Mouse (Mus musculus) cerebellum, adult 2 months (tissue): ENCODE measurements around the gene Iah1. TPM values are rescaled to one million over a fixed set of nuclear protein-coding genes. Genes with fewer than 3 reads are reported as not detected.

Experiments
- DNase-seq, 2 experiments: peaks; one replicate each; pipeline ENCODE4 v3.0.0; 2021
- H3K27ac ChIP-seq: fragments of 200-500 bp; 2 replicates; pipeline ENCODE4 v1.5.1; 2012; ENCODE audit warnings: low read length, control low read depth, inconsistent platforms; ENCODE audit not compliant: insufficient read depth
- H3K27me3 ChIP-seq: fragments of 200-500 bp; 2 replicates; pipeline ENCODE4 v1.6.1; 2012; ENCODE audit warnings: inconsistent platforms, mild to moderate bottlenecking, low read length, moderate library complexity; ENCODE audit not compliant: control insufficient read depth, insufficient read depth
- H3K4me1 ChIP-seq: fragments of 200-500 bp; 2 replicates; pipeline ENCODE4 v1.6.1; 2011; ENCODE audit warnings: low read length; ENCODE audit not compliant: control insufficient read depth, insufficient read depth
- H3K4me3 ChIP-seq: fragments of 200-500 bp; replicated peaks from 2 replicates; pipeline ENCODE3; 2011; ENCODE audit warnings: mild to moderate bottlenecking, low read depth, low read length, control low read depth; ENCODE audit not compliant: insufficient read depth
- CTCF ChIP-seq: fragments of 200-500 bp; IDR thresholded peaks from 2 replicates; pipeline ENCODE4 v1.5.1; 2011; ENCODE audit warnings: low read depth, mild to moderate bottlenecking, control low read depth, low read length, moderate library complexity, borderline replicate concordance; ENCODE audit not compliant: insufficient read depth
- POLR2A ChIP-seq: fragments of 200-500 bp; IDR thresholded peaks from 2 replicates; pipeline ENCODE4 v1.6.1; 2011; ENCODE audit warnings: low read length, control low read depth, borderline replicate concordance; ENCODE audit not compliant: insufficient read depth
- WGBS: fragments of 180-500 bp; shearing (Covaris S2); methylation state at CpG from one replicate; pipeline ENCODE4 v1.1.7; 2018; 5-methylcytosine and 5-hydroxymethylcytosine counted together
- polyA plus RNA-seq: library from polyadenylated mRNA; depleted of rRNA; stranded (reverse); fragments of >200 nt; gene quantifications from 2 replicates; pipeline ENCODE4 v1.2.3, GENCODE M21; 2012

Gene Iah1
- polyA plus RNA-seq, 1 experiment: 36.8 TPM

DNA sequence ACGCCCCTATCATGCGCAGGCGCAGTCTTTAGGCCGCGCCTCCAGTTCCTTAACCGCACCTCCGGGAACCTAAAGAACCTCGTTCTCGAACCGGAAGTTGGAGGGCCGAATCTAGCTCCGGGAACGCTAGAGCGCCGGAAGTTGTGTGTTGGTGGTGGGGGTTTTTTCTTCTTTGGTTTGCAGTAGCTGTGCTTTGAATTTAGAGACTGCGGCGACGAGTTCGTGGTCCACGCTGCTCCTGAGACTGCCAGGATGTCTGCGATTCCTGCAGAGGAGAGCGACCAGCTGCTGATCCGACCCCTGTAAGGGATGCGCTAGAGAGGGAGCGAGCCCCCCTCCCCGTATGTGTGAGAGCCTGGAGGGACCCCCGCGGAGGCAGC, 30.0 kb upstream of the Iah1 start, which contains the start of gene Itgb1bp1:
Itgb1bp1 (minus strand) TSS at position 42 of the 380 bp plus-strand sequence.
- H3K27ac ChIP-seq: peak within 1 kb of the TSS; percentile 75
- DNase-seq: peak; percentile 99

DNA sequence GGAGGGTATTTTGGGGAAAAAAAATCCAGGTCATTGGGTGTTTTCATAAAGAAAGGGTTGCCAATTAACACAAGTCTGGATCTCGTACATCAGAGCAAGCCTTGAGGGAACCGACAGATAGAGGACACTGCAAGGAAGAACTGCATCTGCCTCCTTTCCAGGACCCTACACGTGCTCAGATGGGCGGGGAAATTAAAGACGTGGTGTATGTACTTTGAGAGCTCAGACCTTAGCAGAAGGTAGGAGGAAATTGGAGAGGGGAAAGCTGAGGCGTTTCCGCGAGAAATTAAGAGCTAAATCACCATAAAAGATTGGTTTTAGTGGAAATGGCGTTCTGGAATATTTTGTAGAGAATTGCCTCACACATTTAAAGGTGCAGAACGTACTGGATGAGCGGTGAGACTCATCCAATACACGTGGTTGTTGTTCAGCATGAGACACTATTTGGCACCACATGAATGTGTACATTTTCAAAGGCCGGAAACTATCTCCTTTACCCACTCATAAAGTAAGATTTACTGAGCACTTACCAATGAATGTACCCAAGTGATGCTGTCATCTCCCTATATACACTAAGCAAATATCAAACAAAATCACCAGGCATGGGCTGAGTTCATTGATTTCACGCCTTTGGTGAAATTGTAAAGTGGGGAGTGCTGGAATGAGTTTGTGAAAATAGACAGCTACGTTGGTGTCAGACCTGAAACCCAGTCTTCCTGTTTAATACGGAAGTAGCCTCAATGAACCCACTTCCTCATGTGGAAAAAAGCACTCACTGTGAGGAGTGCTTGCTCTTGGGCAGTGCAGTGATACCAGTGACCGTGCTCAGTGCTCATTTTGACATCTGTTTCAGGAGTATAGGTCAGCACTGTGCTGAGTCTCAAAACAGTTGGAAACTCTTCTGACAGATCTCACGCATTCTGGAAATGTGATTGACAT, 29.2 kb upstream of the Iah1 start:
- H3K4me3 ChIP-seq: peak overlapping the region; percentile 79
- TF ChIP-seq POLR2A (no peak), CTCF (no peak)
- H3K27ac ChIP-seq: no peak overlapping the region
- DNase-seq: peak in 1 of 2 experiments; percentile 39
- H3K27me3 ChIP-seq: no peaks in the 10 kb centered on the region
- WGBS: 24% methylated on average over 18 of the region's 18 CpGs
- no peaks in the 10 kb centered on the region for H3K4me1 ChIP-seq

More for the DNA sequence above, 30.0 kb upstream of the Iah1 start, which contains the start of gene Itgb1bp1:
- no peaks in the 10 kb centered on the region for H3K4me1 ChIP-seq
- peak within 1 kb of the TSS; percentile 79 for H3K4me3 ChIP-seq
- H3K27me3 ChIP-seq: no peaks in the 10 kb centered on the region
- under 1% methylated on average over 28 of the region's 28 CpGs for WGBS
- TF ChIP-seq CTCF (no peak), POLR2A (peak; percentile 36; the same call in 1 of the 2 replicates)

- TF ChIP-seq CTCF: no peak
- no peak for DNase-seq
- WGBS: 60% methylated on average over 3 of the region's 3 CpGs
- Histone ChIP-seq H3K4me1 (no peaks in the 10 kb centered on the region), H3K4me3 (no peak overlapping the region), H3K27ac (no peak overlapping the region), H3K27me3 (no peaks in the 10 kb centered on the region)
Observed at GRCm38 (mm10) chr12:21288716-21289395, 27.3 kb upstream of the Iah1 start.

DNA sequence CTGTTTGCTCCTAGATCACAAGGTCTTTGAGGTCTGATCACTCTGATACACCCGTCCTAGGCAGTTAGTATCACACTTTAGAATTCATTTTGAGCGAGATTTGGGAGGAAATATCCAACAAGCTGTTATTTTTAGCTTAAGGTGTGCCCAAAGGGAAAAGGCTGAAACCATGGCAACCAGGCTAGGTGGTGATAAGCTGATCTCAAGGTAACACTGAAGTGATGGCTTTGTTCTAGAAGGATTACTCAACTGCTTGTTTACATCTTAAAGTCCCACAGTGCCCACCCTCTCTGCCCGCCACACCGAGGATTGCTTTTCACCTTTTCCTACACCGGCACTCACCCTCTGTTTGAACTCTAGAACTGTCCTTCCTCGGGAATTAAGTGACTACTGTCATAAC, 26.5 kb upstream of the Iah1 start:
- no peaks in the 10 kb centered on the region for H3K4me1 ChIP-seq
- WGBS: 82% methylated on average over 6 of the region's 6 CpGs
- TF ChIP-seq CTCF (no peak), POLR2A (no peak)
- H3K27me3 ChIP-seq: no peaks in the 10 kb centered on the region
- no peak for DNase-seq
- no peak overlapping the region for H3K4me3 ChIP-seq
- no peak overlapping the region for H3K27ac ChIP-seq

- TF ChIP-seq POLR2A (no peak), CTCF (no peak)
- no peak for DNase-seq
- Histone ChIP-seq H3K4me1 (no peaks in the 10 kb centered on the region), H3K4me3 (no peak overlapping the region), H3K27me3 (no peaks in the 10 kb centered on the region), H3K27ac (no peak overlapping the region)
- 91% methylated on average over 11 of the region's 11 CpGs for WGBS
Observed at GRCm38 (mm10) chr12:21298856-21299255, 17.3 kb upstream of the Iah1 start.

DNA sequence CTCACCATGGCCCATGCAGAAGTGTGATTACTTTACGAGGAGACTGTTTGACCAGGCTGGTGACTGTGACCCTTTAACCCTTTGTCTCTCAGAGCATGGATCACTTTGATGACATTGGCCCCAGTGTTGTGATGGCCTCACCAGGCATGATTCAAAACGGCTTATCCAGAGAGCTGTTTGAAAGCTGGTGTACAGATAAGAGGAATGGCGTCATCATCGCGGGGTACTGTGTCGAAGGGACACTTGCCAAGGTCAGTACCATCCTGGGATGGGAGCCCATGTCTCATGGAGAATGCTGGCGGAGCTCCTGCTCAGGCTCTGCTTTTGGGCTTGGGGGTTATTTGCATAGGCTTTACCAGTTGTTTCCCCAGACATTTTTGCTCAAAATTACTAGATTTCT, 14.9 kb upstream of the Iah1 start:
- H3K4me3 ChIP-seq: no peak overlapping the region
- TF ChIP-seq CTCF (no peak), POLR2A (no peak)
- no peaks in the 10 kb centered on the region for H3K4me1 ChIP-seq
- no peak for DNase-seq
- 72% methylated on average over 7 of the region's 7 CpGs for WGBS
- no peak overlapping the region for H3K27ac ChIP-seq
- H3K27me3 ChIP-seq: no peaks in the 10 kb centered on the region

- Histone ChIP-seq H3K27me3 (no peaks in the 10 kb centered on the region), H3K4me1 (no peaks in the 10 kb centered on the region), H3K27ac (no peak overlapping the region), H3K4me3 (no peak overlapping the region)
- TF ChIP-seq POLR2A: no peak
- TF ChIP-seq CTCF: no peak
- no peak for DNase-seq
- WGBS: 94% methylated on average over 8 of the region's 8 CpGs
Observed at GRCm38 (mm10) chr12:21301932-21302331, 14.3 kb upstream of the Iah1 start.
